Mouse (Mus musculus) brain, embryonic 14.5 days (tissue): ENCODE measurements at regions not wholly inside any gene's neighbourhood (a gene's known extent, or its start where the extent isn't known, plus 50 kb on each side); places are given as distances from the start of the nearest gene placed in this dataset.

Experiments used
- CTCF ChIP-seq: fragments of 200-500 bp; IDR thresholded peaks from 2 replicates; pipeline ENCODE4 v1.5.1; 2012; ENCODE audit warnings: inconsistent platforms, mild to moderate bottlenecking, moderate library complexity, borderline replicate concordance; ENCODE audit not compliant: insufficient read depth, insufficient read length; ENCODE audit errors: extremely low read depth
- POLR2A ChIP-seq: fragments of 200-500 bp; IDR thresholded peaks from 2 replicates; pipeline ENCODE4 v1.6.1; 2012; ENCODE audit warnings: mild to moderate bottlenecking, inconsistent platforms, borderline replicate concordance; ENCODE audit not compliant: poor library complexity, insufficient read depth, insufficient read length, severe bottlenecking; ENCODE audit errors: extremely low read depth

GRCm38 (mm10) chr2:30711476-30711852, 92.0 kb downstream of the 1700001O22Rik start:
- TF ChIP-seq CTCF (no peak), POLR2A (no peak)
